Mouse (Mus musculus): ENCODE measurements around the gene Snx30. TPM values are rescaled to one million over a fixed set of nuclear protein-coding genes. Genes with fewer than 3 reads are reported as not detected.

Gene Snx30
- polyA plus RNA-seq, 1 experiment from 2014 or later = 3.5 TPM

GRCm38 (mm10) chr4:59886281-59886680, 80.6 kb downstream of the Snx30 start:
- Histone ChIP-seq H3K4me3 (ENCODE audit: low read depth, low read length) (no peak overlapping the region), H3K4me2 (ENCODE audit: low read depth, low read length) (no peak overlapping the region), H3K9me3 (ENCODE audit: low read length) (no peaks in the 10 kb centered on the region), H3K9ac (replicated peaks) (no peak overlapping the region), H3K36me3 (replicated peaks; ENCODE audit: insufficient read depth, low read length) (peaks cover 27% of the 10 kb centered on the region), H3K4me1 (ENCODE audit: insufficient read depth) (peaks cover 4% of the 10 kb centered on the region; the same call in 1 of the 2 replicates), H3K27ac (ENCODE audit: low read depth) (no peak overlapping the region), H3K27me3 (ENCODE audit: insufficient read depth, low read length) (no peaks in the 10 kb centered on the region)
- DNase-seq (no peak), ATAC-seq (no peak)
- TF ChIP-seq CTCF (IDR thresholded peaks at IDR 0.05; ENCODE audit: low read depth) (no peak), EP300 (IDR thresholded peaks at IDR 0.05; ENCODE audit: low read depth) (no peak)
- 85% methylated on average over 6 of the region's 6 CpGs for WGBS (ENCODE audit: insufficient replicate concordance)

GRCm38 (mm10) chr4:59887011-59887410, 81.4 kb downstream of the Snx30 start:
- Histone ChIP-seq H3K36me3 (replicated peaks; ENCODE audit: insufficient read depth, low read length) (peaks cover 25% of the 10 kb centered on the region), H3K4me3 (ENCODE audit: low read depth, low read length) (no peak overlapping the region), H3K27ac (ENCODE audit: low read depth) (no peak overlapping the region), H3K9me3 (ENCODE audit: low read length) (no peaks in the 10 kb centered on the region), H3K4me2 (ENCODE audit: low read depth, low read length) (no peak overlapping the region), H3K4me1 (ENCODE audit: insufficient read depth) (peaks cover 4% of the 10 kb centered on the region; the same call in 1 of the 2 replicates), H3K9ac (replicated peaks) (no peak overlapping the region), H3K27me3 (ENCODE audit: insufficient read depth, low read length) (no peaks in the 10 kb centered on the region)
- ATAC-seq (no peak), DNase-seq (no peak)
- WGBS (ENCODE audit: insufficient replicate concordance) = 68% methylated on average over 5 of the region's 5 CpGs
- TF ChIP-seq CTCF (IDR thresholded peaks at IDR 0.05; ENCODE audit: low read depth) = no peak
- no peak for TF ChIP-seq EP300 (IDR thresholded peaks at IDR 0.05; ENCODE audit: low read depth)

GRCm38 (mm10) chr4:59888014-59888413, 82.4 kb downstream of the Snx30 start:
- WGBS (ENCODE audit: insufficient replicate concordance) = 60% methylated on average over 5 of the region's 5 CpGs
- TF ChIP-seq CTCF (IDR thresholded peaks at IDR 0.05; ENCODE audit: low read depth) = no peak
- TF ChIP-seq EP300 (IDR thresholded peaks at IDR 0.05; ENCODE audit: low read depth) = no peak
- ATAC-seq (no peak), DNase-seq (no peak)
- H3K9me3 ChIP-seq (ENCODE audit: low read length) = no peaks in the 10 kb centered on the region
- H3K4me3 ChIP-seq (ENCODE audit: low read depth, low read length) = no peak overlapping the region
- peaks cover 4% of the 10 kb centered on the region; the same call in 1 of the 2 replicates for H3K4me1 ChIP-seq (ENCODE audit: insufficient read depth)
- no peak overlapping the region for H3K4me2 ChIP-seq (ENCODE audit: low read depth, low read length)
- H3K9ac ChIP-seq (replicated peaks) = no peak overlapping the region
- H3K36me3 ChIP-seq (replicated peaks; ENCODE audit: insufficient read depth, low read length) = peaks cover 23% of the 10 kb centered on the region
- H3K27me3 ChIP-seq (ENCODE audit: insufficient read depth, low read length) = no peaks in the 10 kb centered on the region
- H3K27ac ChIP-seq (ENCODE audit: low read depth) = no peak overlapping the region

- Histone ChIP-seq H3K36me3 (replicated peaks; ENCODE audit: insufficient read depth, low read length) (peaks cover 33% of the 10 kb centered on the region), H3K9ac (replicated peaks) (no peak overlapping the region), H3K4me3 (ENCODE audit: low read depth, low read length) (no peak overlapping the region), H3K9me3 (ENCODE audit: low read length) (no peaks in the 10 kb centered on the region), H3K4me1 (ENCODE audit: insufficient read depth) (no peaks in the 10 kb centered on the region), H3K27ac (ENCODE audit: low read depth) (no peak overlapping the region), H3K4me2 (ENCODE audit: low read depth, low read length) (no peak overlapping the region), H3K27me3 (ENCODE audit: insufficient read depth, low read length) (no peaks in the 10 kb centered on the region)
- no peak for DNase-seq
- TF ChIP-seq EP300 (IDR thresholded peaks at IDR 0.05; ENCODE audit: low read depth) (no peak), CTCF (IDR thresholded peaks at IDR 0.05; ENCODE audit: low read depth) (no peak)
- no peak for ATAC-seq
- 77% methylated on average over 6 of the region's 6 CpGs for WGBS (ENCODE audit: insufficient replicate concordance)
Observed at GRCm38 (mm10) chr4:59890086-59890600, 84.5 kb downstream of the Snx30 start.

- H3K4me1 ChIP-seq (ENCODE audit: insufficient read depth) = no peaks in the 10 kb centered on the region
- H3K4me3 ChIP-seq (ENCODE audit: low read depth, low read length) = no peak overlapping the region
- no peak for TF ChIP-seq CTCF (IDR thresholded peaks at IDR 0.05; ENCODE audit: low read depth)
- TF ChIP-seq EP300 (IDR thresholded peaks at IDR 0.05; ENCODE audit: low read depth) = no peak
- no peaks in the 10 kb centered on the region for H3K9me3 ChIP-seq (ENCODE audit: low read length)
- no peak overlapping the region for H3K27ac ChIP-seq (ENCODE audit: low read depth)
- DNase-seq (no peak), ATAC-seq (no peak)
- no peak overlapping the region for H3K9ac ChIP-seq (replicated peaks)
- 87% methylated on average over 10 of the region's 10 CpGs for WGBS (ENCODE audit: insufficient replicate concordance)
- no peak overlapping the region for H3K4me2 ChIP-seq (ENCODE audit: low read depth, low read length)
- H3K27me3 ChIP-seq (ENCODE audit: insufficient read depth, low read length) = no peaks in the 10 kb centered on the region
- peaks cover 43% of the 10 kb centered on the region for H3K36me3 ChIP-seq (replicated peaks; ENCODE audit: insufficient read depth, low read length)
Observed at GRCm38 (mm10) chr4:59891723-59892416, 86.2 kb downstream of the Snx30 start.

- Histone ChIP-seq H3K36me3 (replicated peaks; ENCODE audit: insufficient read depth, low read length) (peaks cover 46% of the 10 kb centered on the region), H3K9ac (replicated peaks) (no peak overlapping the region), H3K4me1 (ENCODE audit: insufficient read depth) (no peaks in the 10 kb centered on the region), H3K4me3 (ENCODE audit: low read depth, low read length) (no peak overlapping the region), H3K9me3 (ENCODE audit: low read length) (no peaks in the 10 kb centered on the region), H3K27ac (ENCODE audit: low read depth) (no peak overlapping the region), H3K4me2 (ENCODE audit: low read depth, low read length) (no peak overlapping the region), H3K27me3 (ENCODE audit: insufficient read depth, low read length) (no peaks in the 10 kb centered on the region)
- DNase-seq (no peak), ATAC-seq (no peak)
- TF ChIP-seq CTCF (IDR thresholded peaks at IDR 0.05; ENCODE audit: low read depth) = no peak
- TF ChIP-seq EP300 (IDR thresholded peaks at IDR 0.05; ENCODE audit: low read depth) = no peak
- 78% methylated on average over 5 of the region's 5 CpGs for WGBS (ENCODE audit: insufficient replicate concordance)
Observed at GRCm38 (mm10) chr4:59892731-59893130, 87.1 kb downstream of the Snx30 start.

Measured in liver, postnatal 0 days (tissue).